Mouse (Mus musculus) erythroblast, embryonic 14.5 days (primary cell): ENCODE measurements around the gene Anxa5.

Experiments
- GATA1 ChIP-seq: IDR thresholded peaks from 2 replicates; pipeline ENCODE4 v1.6.1; 2012; ENCODE audit warnings: low read length, inconsistent platforms, mixed read lengths
- TAL1 ChIP-seq: IDR thresholded peaks from 3 replicates; pipeline ENCODE4 v1.6.1; 2012; ENCODE audit warnings: low read length, inconsistent platforms, mixed read lengths

GRCm38 (mm10) chr3:36442426-36442825 is 33.3 kb downstream of the Anxa5 start:
- no peak for TF ChIP-seq GATA1
- no peak for TF ChIP-seq TAL1
